Mouse (Mus musculus) frontal cortex, adult (tissue): ENCODE measurements around the gene Clip1.

Experiments used
- ATAC-seq: cut with Nextera tagmentation; 2 replicates; pipeline ENCODE4 v1.9.2; 2017; ENCODE audit warnings: mild to moderate bottlenecking, moderate library complexity, mixed read lengths; ENCODE audit not compliant: low TSS enrichment

Gene Clip1

GRCm38 (mm10) chr5:123603496-123603895 is 80.9 kb downstream of the Clip1 start:
- ATAC-seq: peak; percentile 83

GRCm38 (mm10) chr5:123602174-123602573 is 82.2 kb downstream of the Clip1 start:
- ATAC-seq: 0 out of 2 replicates have a peak, but pooled peaks have one; percentile 18

- ATAC-seq: no peak
These were observed 85.1 kb downstream of the Clip1 start for GRCm38 (mm10) chr5:123599319-123599718.

GRCm38 (mm10) chr5:123593622-123594280 is 90.7 kb downstream of the Clip1 start:
- ATAC-seq: peak; percentile 92

GRCm38 (mm10) chr5:123580043-123580442 is 104.4 kb downstream of the Clip1 start:
- no peak for ATAC-seq

- no peak for ATAC-seq
These were observed 107.7 kb downstream of the Clip1 start for GRCm38 (mm10) chr5:123576696-123577095.

GRCm38 (mm10) chr5:123573362-123573761 is 111.1 kb downstream of the Clip1 start:
- 0 out of 2 replicates have a peak, but pooled peaks have one; percentile 17 for ATAC-seq

GRCm38 (mm10) chr5:123572357-123573186 is 111.8 kb downstream of the Clip1 start, which contains the start of gene Vps33a:
Gene Vps33a, minus strand, starts transcription at chr5:123573038.
- peak; percentile 93 for ATAC-seq

GRCm38 (mm10) chr5:123561128-123561527 is 123.3 kb downstream of the Clip1 start:
- ATAC-seq: peak; percentile 84

GRCm38 (mm10) chr5:123559588-123559987 is 124.8 kb downstream of the Clip1 start:
- ATAC-seq: peak; percentile 53; the same call in 1 of the 2 replicates

GRCm38 (mm10) chr5:123556451-123556850 is 128.0 kb downstream of the Clip1 start:
- ATAC-seq: no peak

- no peak for ATAC-seq
These were observed 128.7 kb downstream of the Clip1 start for GRCm38 (mm10) chr5:123555693-123556092.

- ATAC-seq: no peak
These were observed 150.6 kb downstream of the Clip1 start for GRCm38 (mm10) chr5:123533801-123534200.

GRCm38 (mm10) chr5:123530056-123530455 is 154.4 kb downstream of the Clip1 start:
- ATAC-seq: no peak

- ATAC-seq: no peak
These were observed 155.8 kb downstream of the Clip1 start for GRCm38 (mm10) chr5:123528641-123529040.
